Mouse (Mus musculus) v-Abl transformed pro-B cells (cell line): ENCODE measurements around the gene Eef1a1.
"Not testable (repeated sequence)": the region's sequence is repeated elsewhere in the genome, so short reads cannot be mapped to it uniquely, and the experiment has no call there.

ENCODE experiments used
- in situ Hi-C, 2 experiments: fragments of 400-800 bp; cut with MboI; formaldehyde crosslinking; loops; one replicate each; pipeline ENCODE4 v1.15.1; 2025; ENCODE audit not compliant: unreplicated experiment in 2 of 2

The Eef1a1 gene

DNA sequence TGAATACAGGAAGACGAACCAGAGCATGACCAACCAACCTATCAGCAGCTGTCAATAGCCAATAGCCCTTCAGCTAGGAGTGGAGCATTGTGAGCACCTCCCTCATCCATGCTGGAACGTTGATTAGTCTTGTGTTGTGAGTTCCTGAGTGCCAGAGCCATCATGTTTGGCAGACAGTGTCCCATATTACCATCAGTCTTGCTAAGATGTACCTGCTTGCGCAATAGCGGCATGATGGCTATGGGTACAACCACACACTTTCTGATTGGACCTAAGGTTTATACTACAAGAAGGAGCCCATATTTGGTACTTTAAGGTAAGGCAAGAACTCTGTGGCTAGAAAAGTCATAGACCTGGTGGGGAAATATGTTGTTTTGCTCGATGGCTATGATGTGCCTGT, 22.8 kb upstream of the Eef1a1 start:
- in situ Hi-C loops, result no loop called here

DNA sequence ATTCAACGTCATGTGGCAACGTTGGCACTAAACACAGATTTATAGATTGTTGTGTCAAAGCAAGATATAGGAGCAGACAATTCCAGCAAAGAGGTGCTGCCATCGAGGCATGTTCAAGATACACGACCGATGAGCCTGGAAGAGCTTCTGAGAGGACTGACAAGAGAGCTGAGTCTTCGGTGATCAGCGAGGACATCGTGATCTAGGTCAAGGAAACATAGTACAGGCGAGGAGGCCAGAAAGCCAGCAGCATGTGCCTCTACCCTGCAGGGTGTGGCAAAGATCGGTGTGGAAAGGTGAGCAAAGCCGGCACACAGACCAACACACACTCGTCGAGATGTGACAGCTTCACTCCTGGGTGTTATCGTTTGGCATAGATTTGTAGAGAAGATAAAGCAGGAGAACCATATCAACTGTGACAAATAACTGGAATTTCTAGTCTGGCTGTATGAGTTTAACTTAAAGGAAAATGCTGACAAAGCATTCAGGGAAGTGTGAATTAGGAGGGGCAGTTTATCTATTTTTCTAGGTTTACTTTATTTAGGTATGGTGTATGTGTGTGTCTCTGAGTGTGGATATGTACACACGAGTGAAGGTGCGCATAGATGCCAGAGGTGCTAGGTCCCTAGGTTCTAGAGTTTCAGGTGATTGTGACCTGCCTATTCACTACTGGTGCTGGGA, 19.3 kb upstream of the Eef1a1 start:
- in situ Hi-C loops, result no loop called here

DNA sequence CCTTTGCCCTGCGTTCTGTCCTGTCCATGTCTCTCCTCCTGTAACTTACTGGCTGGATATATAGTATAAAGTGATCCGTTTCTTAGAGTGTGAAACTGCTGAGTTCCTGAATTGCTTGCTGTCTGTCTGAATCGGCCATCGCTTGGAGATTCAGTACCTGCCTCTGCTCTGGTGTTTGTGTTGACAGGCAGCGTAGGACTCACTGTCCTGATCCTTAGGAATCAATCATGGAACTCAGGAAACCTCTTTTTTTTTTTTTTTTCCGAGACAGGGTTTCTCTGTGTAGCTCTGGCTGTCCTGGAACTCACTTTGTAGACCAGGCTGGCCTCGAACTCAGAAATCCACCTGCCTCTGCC, 17.7 kb upstream of the Eef1a1 start:
- in situ Hi-C loops, result no loop called here

DNA sequence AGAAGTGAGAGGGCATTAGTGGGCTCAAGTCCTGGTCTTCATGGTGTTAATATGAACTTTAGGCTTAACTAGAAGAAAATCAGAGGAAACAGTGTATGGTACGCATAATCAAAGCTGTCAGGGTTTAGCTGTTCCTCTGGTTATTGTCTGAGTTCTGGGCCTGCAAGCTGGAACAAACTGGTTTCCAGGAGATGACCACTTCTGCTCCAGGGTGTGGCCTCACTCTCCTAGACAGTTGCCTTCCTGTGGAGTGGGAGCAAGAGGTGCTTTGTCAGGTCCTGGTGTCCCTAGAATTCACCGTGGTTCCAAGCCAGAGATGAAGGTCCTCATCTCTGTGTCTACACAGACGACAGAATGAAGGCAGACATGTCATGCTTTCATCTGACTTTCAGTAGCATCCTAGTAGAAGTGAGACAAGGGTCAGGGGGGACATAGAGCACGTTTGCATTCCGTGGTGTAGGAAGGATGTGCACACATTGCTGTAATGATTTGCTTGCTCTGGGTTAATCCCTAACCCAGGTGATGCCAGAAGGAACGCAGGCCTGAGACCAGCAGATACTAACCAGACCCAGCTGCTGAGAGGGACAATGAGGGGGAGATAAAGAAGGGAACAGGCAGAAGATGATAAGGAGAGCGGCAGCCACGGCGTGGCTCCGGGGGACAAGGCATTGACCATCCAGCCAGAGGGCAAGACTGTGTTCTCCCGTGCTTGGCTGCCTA, 17.2 kb upstream of the Eef1a1 start:
- in situ Hi-C loops, result no loop called here

GRCm38 (mm10) chr9:78505223-78505622, 16.3 kb upstream of the Eef1a1 start:
- in situ Hi-C loops, result no loop called here

- in situ Hi-C loops, result no loop called here
Measured at GRCm38 (mm10) chr9:78504679-78505078, 15.7 kb upstream of the Eef1a1 start.

- in situ Hi-C loops, result no loop called here
Measured at GRCm38 (mm10) chr9:78504133-78504532, 15.2 kb upstream of the Eef1a1 start.

DNA sequence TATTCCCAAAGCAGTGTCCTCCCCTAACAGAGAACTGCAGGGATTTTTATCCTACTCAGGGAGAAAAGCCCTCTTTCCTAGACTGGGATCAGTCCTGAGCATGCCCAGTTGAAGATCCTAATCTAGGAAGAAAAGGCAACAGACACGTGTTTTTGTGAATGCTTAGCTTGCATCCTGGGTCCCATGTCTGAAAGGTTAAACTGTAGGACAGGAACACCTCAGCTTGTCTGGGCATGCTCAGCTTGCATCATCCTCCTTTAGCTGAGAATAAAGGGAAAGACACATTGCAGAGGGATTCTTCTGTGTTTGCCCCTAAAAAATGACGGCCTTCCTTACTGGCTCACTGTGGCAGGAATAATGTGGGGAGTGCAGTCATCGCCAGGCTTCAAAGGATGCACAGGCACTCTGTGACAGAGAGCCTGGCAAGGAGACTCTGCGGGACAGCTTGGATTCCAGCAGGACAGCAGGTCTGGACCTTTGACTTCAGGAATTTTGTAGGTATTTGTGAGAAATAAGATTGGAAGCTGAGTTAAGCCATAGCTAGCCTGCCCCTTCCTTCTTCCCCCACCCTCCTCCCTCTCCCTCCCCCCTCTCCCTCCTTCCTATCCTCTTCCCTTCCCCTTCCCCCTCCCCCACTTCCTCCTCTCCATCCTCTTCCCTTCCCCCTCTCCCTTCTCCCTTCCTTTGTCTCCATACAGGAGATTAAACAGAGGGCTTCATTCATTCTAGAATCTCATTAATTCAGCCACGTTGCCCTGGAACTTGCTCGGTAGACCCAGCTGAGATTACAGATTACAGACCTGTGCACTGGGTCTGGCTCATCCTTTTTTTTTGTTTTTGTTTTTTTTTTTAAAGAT, 14.5 kb upstream of the Eef1a1 start:
- in situ Hi-C loops, result no loop called here

GRCm38 (mm10) chr9:78501284-78501683, 12.3 kb upstream of the Eef1a1 start:
- in situ Hi-C loops, result no loop called here

DNA sequence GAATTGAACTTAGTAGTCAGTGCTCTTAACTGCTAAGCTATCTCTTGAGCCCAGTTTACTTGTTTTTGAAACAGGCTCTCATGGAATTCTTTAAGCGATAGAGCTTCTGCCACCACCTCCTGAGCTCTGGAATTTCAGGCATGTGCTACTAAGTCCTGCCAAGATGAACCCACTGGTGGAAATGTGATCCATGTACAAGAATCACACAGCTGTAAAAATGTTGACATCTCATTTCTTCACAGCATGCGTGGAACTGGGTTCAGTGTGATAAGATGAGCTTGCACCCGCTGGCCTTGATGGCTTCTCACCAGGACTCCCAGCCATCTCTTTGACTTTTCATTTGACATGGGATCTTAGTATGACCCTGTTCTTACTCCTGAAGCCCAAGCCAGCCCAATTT, 11.4 kb upstream of the Eef1a1 start:
- in situ Hi-C loops, result no loop called here

DNA sequence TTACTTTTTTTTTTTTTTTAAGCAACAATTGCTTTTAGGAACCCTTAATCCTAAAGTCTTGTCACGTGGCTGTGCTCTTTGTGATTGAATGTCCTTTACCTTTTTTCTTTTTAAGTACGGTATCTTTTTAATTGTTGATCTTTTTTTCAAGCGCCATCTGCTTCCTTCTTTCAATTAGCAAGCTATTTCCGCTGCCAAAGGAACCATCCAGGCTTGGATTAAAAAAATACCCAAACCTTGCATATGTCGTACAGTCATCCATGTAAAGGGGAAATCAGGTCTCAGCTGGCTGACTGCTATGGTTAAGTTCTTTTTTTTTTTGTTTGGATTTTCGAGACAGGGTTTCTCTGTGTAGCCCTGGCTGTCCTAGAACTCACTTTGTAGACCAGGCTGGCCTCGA, 4.2 kb upstream of the Eef1a1 start:
- in situ Hi-C loops, result no loop called here

DNA sequence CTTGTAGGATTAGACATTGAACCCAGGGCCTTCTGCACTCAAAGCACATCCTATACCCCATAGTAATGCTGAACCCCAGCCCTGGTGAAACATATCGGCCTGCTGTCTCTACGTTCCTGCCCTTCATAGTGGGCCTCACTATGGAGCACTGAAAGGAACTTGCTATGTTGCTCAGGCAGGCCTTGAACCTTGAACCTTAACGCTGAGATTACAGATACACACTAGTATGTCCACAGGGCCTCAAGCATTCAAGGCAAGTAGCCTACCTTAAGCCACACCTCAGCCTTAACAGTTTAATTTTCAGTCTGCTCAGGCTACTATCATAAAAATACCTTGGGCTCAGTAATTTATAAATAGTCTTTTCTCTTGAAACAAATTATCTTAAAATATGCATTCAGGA, 3.3 kb upstream of the Eef1a1 start:
- in situ Hi-C loops, result no loop called here

DNA sequence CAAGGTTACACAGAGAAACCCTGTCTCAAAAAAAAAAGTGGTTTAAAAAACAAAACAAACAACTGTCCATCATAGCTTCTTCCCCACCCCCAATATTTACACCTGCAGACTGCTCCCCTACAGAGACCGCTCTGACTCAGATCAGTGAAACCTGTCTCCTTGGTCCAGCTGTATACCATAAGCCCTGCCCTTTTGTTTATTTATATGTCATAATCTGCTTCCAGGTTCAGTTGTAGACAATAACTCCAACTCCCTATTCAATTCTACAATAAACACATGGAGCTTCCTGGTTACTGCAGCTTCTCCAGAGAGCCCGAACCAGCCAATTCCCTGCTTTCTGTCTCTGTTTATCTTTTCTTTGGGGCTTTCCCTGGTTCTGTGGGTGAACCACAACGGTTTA, 2.2 kb upstream of the Eef1a1 start:
- in situ Hi-C loops, result no loop called here

GRCm38 (mm10) chr9:78488021-78488420, 930 bp downstream of the Eef1a1 start:
- in situ Hi-C loops, result not testable (repeated sequence)

GRCm38 (mm10) chr9:78484660-78485059, 4.3 kb downstream of the Eef1a1 start:
- in situ Hi-C loops, result loop anchor here in 1 of 2 experiments (5.0 kb wide), 2 partner anchors 43 to 103 kb away; partner anchors contain the start of gene Slc17a5

DNA sequence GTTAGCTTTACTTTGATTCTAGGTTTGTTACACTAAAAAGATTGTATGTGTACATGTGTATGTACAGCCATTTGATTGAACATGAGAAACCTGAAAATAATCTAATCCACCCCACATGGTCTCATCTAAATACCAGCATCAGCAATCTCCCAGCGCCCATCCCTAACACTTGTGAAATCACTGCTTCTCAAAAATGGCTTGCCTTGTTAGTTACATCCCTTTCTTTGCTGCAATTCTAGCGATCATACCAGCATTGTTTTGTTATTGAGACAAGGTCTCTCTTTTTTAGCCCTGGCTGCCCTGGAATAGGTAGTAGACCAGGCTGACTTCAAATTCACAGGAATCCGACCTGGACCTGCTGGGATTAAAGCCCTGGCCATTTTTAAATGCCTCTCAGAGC, 6.6 kb downstream of the Eef1a1 start:
- in situ Hi-C loops, result loop anchor here in 1 of 2 experiments (5.0 kb wide), 2 partner anchors 45 to 105 kb away; partner anchors contain the start of gene Slc17a5

- in situ Hi-C loops, result loop anchor here in 1 of 2 experiments (5.0 kb wide), 2 partner anchors 46 to 106 kb away; partner anchors contain the start of gene Slc17a5
Measured at GRCm38 (mm10) chr9:78481423-78482331, 7.3 kb downstream of the Eef1a1 start.

GRCm38 (mm10) chr9:78480706-78481358, 8.1 kb downstream of the Eef1a1 start:
- in situ Hi-C loops, result loop anchor here in 1 of 2 experiments (5.0 kb wide), 2 partner anchors 46 to 106 kb away; partner anchors contain the start of gene Slc17a5

GRCm38 (mm10) chr9:78480227-78480626, 8.7 kb downstream of the Eef1a1 start:
- in situ Hi-C loops, result loop anchor here in 1 of 2 experiments (5.0 kb wide), 2 partner anchors 47 to 107 kb away; partner anchors contain the start of gene Slc17a5
